Mouse (Mus musculus) midbrain, postnatal 0 days (tissue): ENCODE measurements around the gene Cyct. TPM values are rescaled to one million over a fixed set of nuclear protein-coding genes. Genes with fewer than 3 reads are reported as not detected.
A peak's percentile ranks its signal among the peaks of the same experiment; 100 is the strongest.

Experiments used
- ATAC-seq: fragments of 200-750 bp; cut with Nextera tagmentation; 2 replicates; pipeline ENCODE4 v1.8.0; 2017; ENCODE audit warnings: moderate number of reproducible peaks, mild to moderate bottlenecking, moderate TSS enrichment, moderate library complexity; ENCODE audit not compliant: low FRiP score
- DNase-seq: peaks from one replicate; pipeline ENCODE4 v3.0.0-alpha.2; 2015; ENCODE audit warnings: low spot score
- H3K27ac ChIP-seq: fragments of 300-500 bp; sonication (generic); 2 replicates; pipeline ENCODE4 v1.5.1; 2014; ENCODE audit warnings: low read depth, mild to moderate bottlenecking, low read length, mixed read lengths
- H3K27me3 ChIP-seq: fragments of 300-500 bp; sonication (generic); 2 replicates; pipeline ENCODE4 v1.6.1; 2014; ENCODE audit warnings: low read length, control low read depth, mixed read lengths; ENCODE audit not compliant: insufficient read depth
- H3K36me3 ChIP-seq: fragments of 300-500 bp; sonication (generic); 2 replicates; pipeline ENCODE4 v1.6.1; 2014; ENCODE audit warnings: low read length, control low read depth, mixed read lengths; ENCODE audit not compliant: insufficient read depth
- H3K4me1 ChIP-seq: fragments of 300-500 bp; sonication (generic); 2 replicates; pipeline ENCODE4 v1.6.1; 2014; ENCODE audit warnings: mild to moderate bottlenecking, control low read depth, antibody characterized with exemption, low read length, mixed read lengths; ENCODE audit not compliant: insufficient read depth
- H3K4me2 ChIP-seq: fragments of 300-500 bp; sonication (generic); 2 replicates; pipeline ENCODE4 v1.6.1; 2014; ENCODE audit warnings: low read depth, mild to moderate bottlenecking, low read length, mixed read lengths; ENCODE audit not compliant: poor library complexity, severe bottlenecking
- H3K4me3 ChIP-seq: fragments of 300-500 bp; sonication (generic); 2 replicates; pipeline ENCODE4 v1.5.1; 2014; ENCODE audit warnings: low read depth, mild to moderate bottlenecking, low read length, moderate library complexity
- H3K9ac ChIP-seq: fragments of 300-500 bp; sonication (generic); replicated peaks from 2 replicates; pipeline ENCODE4 v1.6.1; 2014; ENCODE audit warnings: mild to moderate bottlenecking, low read length, moderate library complexity, mixed read lengths; ENCODE audit not compliant: poor library complexity, severe bottlenecking
- H3K9me3 ChIP-seq: fragments of 300-500 bp; sonication (generic); 2 replicates; pipeline ENCODE4 v1.6.1; 2016; ENCODE audit warnings: low read length, control low read depth
- CTCF ChIP-seq: IDR thresholded peaks from 2 replicates; pipeline ENCODE4 v1.5.1; 2016; ENCODE audit warnings: antibody characterized with exemption, mild to moderate bottlenecking
- WGBS: fragments of 180-500 bp; shearing (Covaris S2); extraction: QIAGEN DNeasy Blood & Tissue Kit; methylation state at CpG from one replicate; pipeline ENCODE4 v1.1.7; 2014; 5-methylcytosine and 5-hydroxymethylcytosine counted together
- polyA plus RNA-seq: library from polyadenylated mRNA; unstranded; fragments of >200 nt; fragmentation: Nextera tagmentation; extraction: Ambion mirVana; gene quantifications from 2 replicates; pipeline ENCODE4 v1.2.1, GENCODE M21; 2015
- total RNA-seq: library from RNA; depleted of rRNA; stranded (reverse); fragments of >200 nt; gene quantifications from 2 replicates; pipeline ENCODE4 v1.2.3, GENCODE M21; 2014

Cyct gene
- total and polyA plus RNA-seq, 2 experiments from 2014 or later = 0.25 TPM; not detected in 1

GRCm38 (mm10) chr2:76369821-76370655, 9.8 kb upstream of the Cyct start, which contains the start of gene Rbm45:
TSS of gene Rbm45 (plus strand) at chr2:76369984.
- Histone ChIP-seq H3K4me2 (peak within 1 kb of the TSS; percentile 93), H3K9me3 (no peaks in the 10 kb centered on the region), H3K27me3 (no peaks in the 10 kb centered on the region), H3K9ac (peak within 1 kb of the TSS; percentile 86), H3K36me3 (peaks cover 17% of the 10 kb centered on the region; the same call in 1 of the 2 replicates), H3K4me3 (peak within 1 kb of the TSS; percentile 96), H3K4me1 (no peaks in the 10 kb centered on the region), H3K27ac (peak within 1 kb of the TSS; percentile 69)
- under 1% methylated on average over 61 of the region's 61 CpGs for WGBS
- ATAC-seq = peak; percentile 90
- DNase-seq = peak; percentile 92
- peak; percentile 93 for TF ChIP-seq CTCF

- 0 out of 2 replicates have a peak overlapping the region, but pooled peaks have one; percentile 96 for H3K4me3 ChIP-seq
- TF ChIP-seq CTCF = no peak
- H3K36me3 ChIP-seq = peaks cover 10% of the 10 kb centered on the region; the same call in 1 of the 2 replicates
- DNase-seq (no peak), ATAC-seq (no peak)
- WGBS = 75% methylated on average over 13 of the region's 13 CpGs
- no peak overlapping the region for H3K4me2 ChIP-seq
- H3K4me1 ChIP-seq = no peaks in the 10 kb centered on the region
- no peak overlapping the region for H3K27ac ChIP-seq
- no peaks in the 10 kb centered on the region for H3K27me3 ChIP-seq
- H3K9ac ChIP-seq = no peak overlapping the region
- no peaks in the 10 kb centered on the region for H3K9me3 ChIP-seq
These were observed 8.8 kb upstream of the Cyct start for GRCm38 (mm10) chr2:76368861-76369660.

- no peaks in the 10 kb centered on the region for H3K36me3 ChIP-seq
- H3K9me3 ChIP-seq = no peaks in the 10 kb centered on the region
- 20% methylated on average over 9 of the region's 9 CpGs for WGBS
- no peak for ATAC-seq
- no peaks in the 10 kb centered on the region for H3K27me3 ChIP-seq
- DNase-seq = peak; percentile 92
- H3K4me2 ChIP-seq = no peak overlapping the region
- no peak overlapping the region for H3K4me3 ChIP-seq
- H3K4me1 ChIP-seq = no peaks in the 10 kb centered on the region
- no peak overlapping the region for H3K27ac ChIP-seq
- H3K9ac ChIP-seq = no peak overlapping the region
- peak; percentile 96 for TF ChIP-seq CTCF
These were observed 7.1 kb upstream of the Cyct start for GRCm38 (mm10) chr2:76367188-76367922.

- no peak overlapping the region for H3K27ac ChIP-seq
- H3K9ac ChIP-seq = no peak overlapping the region
- no peaks in the 10 kb centered on the region for H3K27me3 ChIP-seq
- no peak overlapping the region for H3K4me3 ChIP-seq
- H3K4me2 ChIP-seq = no peak overlapping the region
- ATAC-seq (no peak), DNase-seq (no peak)
- H3K36me3 ChIP-seq = no peaks in the 10 kb centered on the region
- no peaks in the 10 kb centered on the region for H3K9me3 ChIP-seq
- 73% methylated on average over 4 of the region's 4 CpGs for WGBS
- H3K4me1 ChIP-seq = no peaks in the 10 kb centered on the region
- no peak for TF ChIP-seq CTCF
These were observed 5.6 kb upstream of the Cyct start for GRCm38 (mm10) chr2:76365811-76366210.

GRCm38 (mm10) chr2:76362111-76362510, 1.9 kb upstream of the Cyct start:
- WGBS = 58% methylated on average over 2 of the region's 2 CpGs
- DNase-seq = peak; percentile 51
- peak; percentile 75 for TF ChIP-seq CTCF
- no peak overlapping the region for H3K27ac ChIP-seq
- no peak overlapping the region for H3K4me3 ChIP-seq
- no peaks in the 10 kb centered on the region for H3K36me3 ChIP-seq
- H3K9ac ChIP-seq = no peak overlapping the region
- ATAC-seq = no peak
- no peaks in the 10 kb centered on the region for H3K27me3 ChIP-seq
- no peak overlapping the region for H3K4me2 ChIP-seq
- no peaks in the 10 kb centered on the region for H3K9me3 ChIP-seq
- no peaks in the 10 kb centered on the region for H3K4me1 ChIP-seq
